Mouse (Mus musculus): ENCODE measurements at regions not wholly inside any gene's neighbourhood (a gene's known extent, or its start where the extent isn't known, plus 50 kb on each side); places are given as distances from the start of the nearest gene placed in this dataset.

- H3K4me1 ChIP-seq (ENCODE audit: control insufficient read depth, insufficient read depth, low read length): no peaks in the 10 kb centered on the region
- no peak for TF ChIP-seq CTCF (IDR thresholded peaks at IDR 0.05; ENCODE audit: control insufficient read depth, insufficient read depth, insufficient replicate concordance, low read depth, low read length)
- no peak for TF ChIP-seq POLR2A (IDR thresholded peaks at IDR 0.05; ENCODE audit: control insufficient read depth, low read depth, low read length)
- no peak overlapping the region for H3K27ac ChIP-seq (ENCODE audit: control insufficient read depth, insufficient read depth, low read depth, low read length)
- no peak overlapping the region for H3K4me3 ChIP-seq (ENCODE audit: control insufficient read depth, low read depth, low read length)
- H3K27me3 ChIP-seq (ENCODE audit: control insufficient read depth, insufficient read depth, low read length): no peaks in the 10 kb centered on the region
- no peaks in the 10 kb centered on the region for H3K36me3 ChIP-seq (ENCODE audit: control insufficient read depth, insufficient read depth, low read length)
Observed at GRCm38 (mm10) chr12:32692081-32692819, 127.1 kb upstream of the Nampt start.

- Histone ChIP-seq H3K36me3 (ENCODE audit: control insufficient read depth, insufficient read depth, low read length) (no peaks in the 10 kb centered on the region), H3K4me1 (ENCODE audit: control insufficient read depth, insufficient read depth, low read length) (no peaks in the 10 kb centered on the region), H3K27ac (ENCODE audit: control insufficient read depth, insufficient read depth, low read depth, low read length) (no peak overlapping the region), H3K4me3 (ENCODE audit: control insufficient read depth, low read depth, low read length) (no peak overlapping the region), H3K27me3 (ENCODE audit: control insufficient read depth, insufficient read depth, low read length) (no peaks in the 10 kb centered on the region)
- TF ChIP-seq POLR2A (IDR thresholded peaks at IDR 0.05; ENCODE audit: control insufficient read depth, low read depth, low read length): no peak
- no peak for TF ChIP-seq CTCF (IDR thresholded peaks at IDR 0.05; ENCODE audit: control insufficient read depth, insufficient read depth, insufficient replicate concordance, low read depth, low read length)
Observed at GRCm38 (mm10) chr12:32692962-32693361, 126.4 kb upstream of the Nampt start.

- Histone ChIP-seq H3K4me3 (ENCODE audit: control insufficient read depth, low read depth, low read length) (no peak overlapping the region), H3K36me3 (ENCODE audit: control insufficient read depth, insufficient read depth, low read length) (no peaks in the 10 kb centered on the region), H3K4me1 (ENCODE audit: control insufficient read depth, insufficient read depth, low read length) (no peaks in the 10 kb centered on the region), H3K27me3 (ENCODE audit: control insufficient read depth, insufficient read depth, low read length) (no peaks in the 10 kb centered on the region), H3K27ac (ENCODE audit: control insufficient read depth, insufficient read depth, low read depth, low read length) (no peak overlapping the region)
- TF ChIP-seq CTCF (IDR thresholded peaks at IDR 0.05; ENCODE audit: control insufficient read depth, insufficient read depth, insufficient replicate concordance, low read depth, low read length): no peak
- TF ChIP-seq POLR2A (IDR thresholded peaks at IDR 0.05; ENCODE audit: control insufficient read depth, low read depth, low read length): no peak
Observed at GRCm38 (mm10) chr12:32693678-32694077, 125.7 kb upstream of the Nampt start.

- TF ChIP-seq CTCF (IDR thresholded peaks at IDR 0.05; ENCODE audit: control insufficient read depth, insufficient read depth, insufficient replicate concordance, low read depth, low read length): no peak
- no peak for TF ChIP-seq POLR2A (IDR thresholded peaks at IDR 0.05; ENCODE audit: control insufficient read depth, low read depth, low read length)
- Histone ChIP-seq H3K27me3 (ENCODE audit: control insufficient read depth, insufficient read depth, low read length) (no peaks in the 10 kb centered on the region), H3K4me3 (ENCODE audit: control insufficient read depth, low read depth, low read length) (no peak overlapping the region), H3K4me1 (ENCODE audit: control insufficient read depth, insufficient read depth, low read length) (no peaks in the 10 kb centered on the region), H3K27ac (ENCODE audit: control insufficient read depth, insufficient read depth, low read depth, low read length) (no peak overlapping the region), H3K36me3 (ENCODE audit: control insufficient read depth, insufficient read depth, low read length) (no peaks in the 10 kb centered on the region)
Observed at GRCm38 (mm10) chr12:32696832-32697231, 122.5 kb upstream of the Nampt start.

GRCm38 (mm10) chr12:32709188-32709587 lies 110.2 kb upstream of the Nampt start:
- no peak for TF ChIP-seq POLR2A (IDR thresholded peaks at IDR 0.05; ENCODE audit: control insufficient read depth, low read depth, low read length)
- TF ChIP-seq CTCF (IDR thresholded peaks at IDR 0.05; ENCODE audit: control insufficient read depth, insufficient read depth, insufficient replicate concordance, low read depth, low read length): no peak

GRCm38 (mm10) chr12:32717129-32717921 lies 102.0 kb upstream of the Nampt start:
- H3K4me1 ChIP-seq (ENCODE audit: control insufficient read depth, insufficient read depth, low read length): no peaks in the 10 kb centered on the region
- no peak for TF ChIP-seq CTCF (IDR thresholded peaks at IDR 0.05; ENCODE audit: control insufficient read depth, insufficient read depth, insufficient replicate concordance, low read depth, low read length)
- no peak for TF ChIP-seq POLR2A (IDR thresholded peaks at IDR 0.05; ENCODE audit: control insufficient read depth, low read depth, low read length)
- H3K36me3 ChIP-seq (ENCODE audit: control insufficient read depth, insufficient read depth, low read length): no peaks in the 10 kb centered on the region
- H3K4me3 ChIP-seq (ENCODE audit: control insufficient read depth, low read depth, low read length): no peak overlapping the region
- no peaks in the 10 kb centered on the region for H3K27me3 ChIP-seq (ENCODE audit: control insufficient read depth, insufficient read depth, low read length)
- H3K27ac ChIP-seq (ENCODE audit: control insufficient read depth, insufficient read depth, low read depth, low read length): no peak overlapping the region

More at GRCm38 (mm10) chr12:32709188-32709587, 110.2 kb upstream of the Nampt start:
- Histone ChIP-seq H3K4me3 (ENCODE audit: control insufficient read depth, low read depth, low read length) (no peak overlapping the region), H3K27ac (ENCODE audit: control insufficient read depth, insufficient read depth, low read depth, low read length) (no peak overlapping the region), H3K27me3 (ENCODE audit: control insufficient read depth, insufficient read depth, low read length) (no peaks in the 10 kb centered on the region), H3K36me3 (ENCODE audit: control insufficient read depth, insufficient read depth, low read length) (no peaks in the 10 kb centered on the region), H3K4me1 (ENCODE audit: control insufficient read depth, insufficient read depth, low read length) (peaks cover 10% of the 10 kb centered on the region)

- Histone ChIP-seq H3K27ac (ENCODE audit: control insufficient read depth, insufficient read depth, low read depth, low read length) (no peak overlapping the region), H3K27me3 (ENCODE audit: control insufficient read depth, insufficient read depth, low read length) (no peaks in the 10 kb centered on the region), H3K4me1 (ENCODE audit: control insufficient read depth, insufficient read depth, low read length) (no peaks in the 10 kb centered on the region), H3K4me3 (ENCODE audit: control insufficient read depth, low read depth, low read length) (no peak overlapping the region), H3K36me3 (ENCODE audit: control insufficient read depth, insufficient read depth, low read length) (no peaks in the 10 kb centered on the region)
- no peak for TF ChIP-seq POLR2A (IDR thresholded peaks at IDR 0.05; ENCODE audit: control insufficient read depth, low read depth, low read length)
- no peak for TF ChIP-seq CTCF (IDR thresholded peaks at IDR 0.05; ENCODE audit: control insufficient read depth, insufficient read depth, insufficient replicate concordance, low read depth, low read length)
Observed at GRCm38 (mm10) chr12:32719203-32719602, 100.1 kb upstream of the Nampt start.
